Mouse (Mus musculus) hindbrain, embryonic 14.5 days (tissue): Measurements from ENCODE around the gene Bend6. TPM values are rescaled to one million over a fixed set of nuclear protein-coding genes. Genes with fewer than 3 reads are reported as not detected.

Source experiments
- polyA plus RNA-seq: library from polyadenylated mRNA; unstranded; fragments of >200 nt; fragmentation: Nextera tagmentation; extraction: Ambion mirVana; gene quantifications from 2 replicates; pipeline ENCODE4 v1.2.1, GENCODE M21; 2014

Bend6 gene
- polyA plus RNA-seq, 1 experiment from 2014 or later = 55.9 TPM

Other genes starting within 250 kb of the Bend6 start
- gene Prim2, start 238.0 kb downstream of the Bend6 start, polyA plus RNA-seq = 20.6 and 23.4 TPM in 2 replicates
- 27.9 and 28.8 TPM in 2 replicates for gene Rab23, start 187.9 kb downstream of the Bend6 start, polyA plus RNA-seq
- 22.6 and 25.5 TPM in 2 replicates for gene Bag2, start 150.0 kb downstream of the Bend6 start, polyA plus RNA-seq
- gene Zfp451, start 93.2 kb downstream of the Bend6 start, polyA plus RNA-seq = 58.5 and 64.9 TPM in 2 replicates
- gene Dst, start 409 bp upstream of the Bend6 start, polyA plus RNA-seq = 58.1 and 63.1 TPM in 2 replicates